Mouse (Mus musculus) C2C12 (cell line): ENCODE measurements around the gene B130006D01Rik.

Experiments
- CEBPB ChIP-seq: IDR thresholded peaks from one replicate; pipeline ENCODE4 v1.6.1; 2011; ENCODE audit warnings: low read depth, mild to moderate bottlenecking, control low read depth, moderate library complexity
- CTCF ChIP-seq: IDR thresholded peaks from one replicate; pipeline ENCODE4 v1.5.1; 2011; ENCODE audit not compliant: control insufficient read depth, insufficient read depth, insufficient read length
- FOSL1 ChIP-seq: IDR thresholded peaks from one replicate; pipeline ENCODE4 v1.8.0; 2011; ENCODE audit warnings: mild to moderate bottlenecking, low read length; ENCODE audit not compliant: poor library complexity, insufficient read depth, severe bottlenecking
- MYOG ChIP-seq: IDR thresholded peaks from one replicate; pipeline ENCODE4 v1.6.1; 2011; ENCODE audit not compliant: control insufficient read depth, insufficient read length; ENCODE audit errors: extremely low read depth
- USF1 ChIP-seq: IDR thresholded peaks from one replicate; pipeline ENCODE4 v1.6.1; 2011; ENCODE audit warnings: low read depth, mild to moderate bottlenecking, control low read depth, moderate library complexity

DNA sequence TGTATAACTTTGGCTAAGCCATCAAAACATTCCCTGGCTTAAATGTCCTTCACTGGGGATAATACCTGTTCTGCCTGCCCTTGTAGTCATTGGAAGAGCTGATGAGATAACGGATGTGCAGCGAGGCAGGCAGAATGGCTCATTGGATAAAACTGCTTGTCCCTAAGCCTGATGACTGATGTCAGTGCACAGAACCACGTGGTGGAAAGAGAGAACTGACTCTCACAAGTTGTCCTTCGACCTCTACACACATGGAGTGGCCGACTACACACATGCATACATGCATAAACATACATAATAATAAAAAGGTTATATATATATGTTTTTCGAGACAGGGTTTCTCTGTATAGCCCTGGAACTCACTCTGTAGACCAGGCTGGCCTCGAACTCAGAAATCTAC lies 12.9 kb upstream of the B130006D01Rik start:
- TF ChIP-seq USF1: no peak
- no peak for TF ChIP-seq CTCF
- TF ChIP-seq FOSL1: no peak
- no peak for TF ChIP-seq MYOG
- TF ChIP-seq CEBPB: no peak
